Mouse (Mus musculus) lung, adult 2 months (tissue): ENCODE measurements around the gene Irf3.
A peak's percentile ranks its signal among the peaks of the same experiment; 100 is the strongest.

ENCODE experiments used
- CTCF ChIP-seq: fragments of 200-500 bp; IDR thresholded peaks from 2 replicates; pipeline ENCODE4 v1.5.1; 2011; ENCODE audit warnings: mild to moderate bottlenecking, low read length, control low read depth; ENCODE audit not compliant: insufficient read depth
- POLR2A ChIP-seq: fragments of 200-500 bp; IDR thresholded peaks from 2 replicates; pipeline ENCODE4 v1.6.1; 2011; ENCODE audit warnings: low read depth, mild to moderate bottlenecking, control low read depth, low read length, borderline replicate concordance; ENCODE audit errors: extremely low read depth

- TF ChIP-seq CTCF: no peak
- peak; percentile 76; the same call in 1 of the 2 replicates for TF ChIP-seq POLR2A
Observed at GRCm38 (mm10) chr7:45019031-45019571, 21.7 kb downstream of the Irf3 start.
